Mouse (Mus musculus): ENCODE measurements around the gene Fyttd1. TPM values are rescaled to one million over a fixed set of nuclear protein-coding genes. Genes with fewer than 3 reads are reported as not detected.

Fyttd1 gene
- polyA plus RNA-seq, 2 experiments: 9.8 to 33.3 TPM

- H3K4me3 ChIP-seq (ENCODE audit: insufficient read depth in 1 of 2, low read depth in 2 of 2, low read length in 2 of 2): peak overlapping the region; percentile 62 to 78
- ATAC-seq (ENCODE audit: insufficient read depth): peak; percentile 7; the same call in 1 of the 2 replicates
- DNase-seq (ENCODE audit: low read depth in 3 of 3, low spot score in 3 of 3): no peak
- peak overlapping the region; percentile 71 for H3K9ac ChIP-seq (replicated peaks)
- WGBS (ENCODE audit: insufficient replicate concordance): under 1% methylated on average over 34 of the region's 34 CpGs
- H3K4me1 ChIP-seq (replicated peaks; ENCODE audit: control insufficient read depth in 2 of 2, insufficient read depth in 2 of 2, low read length in 1 of 2): peaks cover 8 to 12% of the 10 kb centered on the region in 2 experiments
- no peaks in the 10 kb centered on the region for H3K27me3 ChIP-seq (ENCODE audit: control insufficient read depth, insufficient read depth, low read length)
- no peaks in the 10 kb centered on the region for H3K36me3 ChIP-seq (replicated peaks; ENCODE audit: control insufficient read depth, insufficient read depth, low read depth)
- H3K27ac ChIP-seq: no peak overlapping the region
- H3K9me3 ChIP-seq (ENCODE audit: control insufficient read depth, low read length): no peaks in the 10 kb centered on the region
- TF ChIP-seq EP300 (IDR thresholded peaks at IDR 0.05; ENCODE audit: low read depth): no peak
- TF ChIP-seq CTCF (IDR thresholded peaks at IDR 0.05; ENCODE audit: low read depth): no peak
- peak overlapping the region; percentile 89 for H3K4me2 ChIP-seq (ENCODE audit: low read depth)
Measured at GRCm38 (mm10) chr16:32878157-32878598, 878 bp downstream of the Fyttd1 start.

- H3K36me3 ChIP-seq (replicated peaks; ENCODE audit: control insufficient read depth, insufficient read depth, low read depth): no peaks in the 10 kb centered on the region
- peaks cover 8 to 12% of the 10 kb centered on the region in 2 experiments for H3K4me1 ChIP-seq (replicated peaks; ENCODE audit: control insufficient read depth in 2 of 2, insufficient read depth in 2 of 2, low read length in 1 of 2)
- no peaks in the 10 kb centered on the region for H3K9me3 ChIP-seq (ENCODE audit: control insufficient read depth, low read length)
- peak overlapping the region; percentile 89 for H3K4me2 ChIP-seq (ENCODE audit: low read depth)
- H3K27ac ChIP-seq: no peak overlapping the region
- no peak overlapping the region for H3K9ac ChIP-seq (replicated peaks)
- peak overlapping the region in 1 of 2 experiments; percentile 78; a peak in 2 of 4 replicates for H3K4me3 ChIP-seq (ENCODE audit: insufficient read depth in 1 of 2, low read depth in 2 of 2, low read length in 2 of 2)
- H3K27me3 ChIP-seq (ENCODE audit: control insufficient read depth, insufficient read depth, low read length): no peaks in the 10 kb centered on the region
- DNase-seq (ENCODE audit: low read depth in 3 of 3, low spot score in 3 of 3) (no peak), ATAC-seq (ENCODE audit: insufficient read depth) (no peak)
- WGBS (ENCODE audit: insufficient replicate concordance): 67% methylated on average over 14 of the region's 14 CpGs
- no peak for TF ChIP-seq CTCF (IDR thresholded peaks at IDR 0.05; ENCODE audit: low read depth)
Measured at GRCm38 (mm10) chr16:32878972-32879926, 1.9 kb downstream of the Fyttd1 start.

- Histone ChIP-seq H3K4me3 (ENCODE audit: insufficient read depth in 1 of 2, low read depth in 2 of 2, low read length in 2 of 2) (no peak overlapping the region), H3K27ac (no peak overlapping the region), H3K27me3 (ENCODE audit: control insufficient read depth, insufficient read depth, low read length) (no peaks in the 10 kb centered on the region), H3K9ac (replicated peaks) (no peak overlapping the region), H3K4me2 (ENCODE audit: low read depth) (no peak overlapping the region), H3K9me3 (ENCODE audit: control insufficient read depth, low read length) (no peaks in the 10 kb centered on the region), H3K4me1 (replicated peaks; ENCODE audit: control insufficient read depth in 2 of 2, insufficient read depth in 2 of 2, low read length in 1 of 2) (peaks cover 8 to 12% of the 10 kb centered on the region in 2 experiments), H3K36me3 (replicated peaks; ENCODE audit: control insufficient read depth, insufficient read depth, low read depth) (peaks cover 2% of the 10 kb centered on the region; the same call in 1 of the 2 replicates)
- 75% methylated on average over 7 of the region's 7 CpGs for whole genome bisulfite sequencing (ENCODE audit: insufficient replicate concordance)
- TF ChIP-seq EP300 (IDR thresholded peaks at IDR 0.05; ENCODE audit: low read depth) (no peak), CTCF (IDR thresholded peaks at IDR 0.05; ENCODE audit: low read depth) (no peak)
- no peak for DNase-seq (ENCODE audit: low read depth in 3 of 3, low spot score in 3 of 3)
- no peak for ATAC-seq (ENCODE audit: insufficient read depth)
Measured at GRCm38 (mm10) chr16:32881538-32881937, 4.2 kb downstream of the Fyttd1 start.

- Histone ChIP-seq H3K9me3 (ENCODE audit: control insufficient read depth, low read length) (no peaks in the 10 kb centered on the region), H3K27ac (no peak overlapping the region), H3K27me3 (ENCODE audit: control insufficient read depth, insufficient read depth, low read length) (no peaks in the 10 kb centered on the region), H3K4me2 (ENCODE audit: low read depth) (no peak overlapping the region), H3K9ac (replicated peaks) (no peak overlapping the region), H3K4me1 (replicated peaks; ENCODE audit: control insufficient read depth in 2 of 2, insufficient read depth in 2 of 2, low read length in 1 of 2) (no peaks in the 10 kb centered on the region), H3K4me3 (ENCODE audit: insufficient read depth in 1 of 2, low read depth in 2 of 2, low read length in 2 of 2) (no peak overlapping the region), H3K36me3 (replicated peaks; ENCODE audit: control insufficient read depth, insufficient read depth, low read depth) (peaks cover 2% of the 10 kb centered on the region; the same call in 1 of the 2 replicates)
- DNase-seq (ENCODE audit: low read depth in 3 of 3, low spot score in 3 of 3): no peak
- TF ChIP-seq CTCF (IDR thresholded peaks at IDR 0.05; ENCODE audit: low read depth): peak; percentile 42
- TF ChIP-seq EP300 (IDR thresholded peaks at IDR 0.05; ENCODE audit: low read depth): no peak
- no peak for ATAC-seq (ENCODE audit: insufficient read depth)
- WGBS (ENCODE audit: insufficient replicate concordance): 82% methylated on average over 7 of the region's 7 CpGs
Measured at GRCm38 (mm10) chr16:32887996-32888395, 10.7 kb downstream of the Fyttd1 start.

GRCm38 (mm10) chr16:32889881-32890280 lies 12.6 kb downstream of the Fyttd1 start:
- ATAC-seq (ENCODE audit: insufficient read depth) (no peak), DNase-seq (ENCODE audit: low read depth in 3 of 3, low spot score in 3 of 3) (no peak)
- H3K4me3 ChIP-seq (ENCODE audit: insufficient read depth in 1 of 2, low read depth in 2 of 2, low read length in 2 of 2): no peak overlapping the region
- H3K4me2 ChIP-seq (ENCODE audit: low read depth): no peak overlapping the region
- TF ChIP-seq EP300 (IDR thresholded peaks at IDR 0.05; ENCODE audit: low read depth) (no peak), CTCF (IDR thresholded peaks at IDR 0.05; ENCODE audit: low read depth) (no peak)
- WGBS (ENCODE audit: insufficient replicate concordance): 56% methylated on average over 2 of the region's 2 CpGs
- H3K4me1 ChIP-seq (replicated peaks; ENCODE audit: control insufficient read depth in 2 of 2, insufficient read depth in 2 of 2, low read length in 1 of 2): no peaks in the 10 kb centered on the region
- no peaks in the 10 kb centered on the region for H3K27me3 ChIP-seq (ENCODE audit: control insufficient read depth, insufficient read depth, low read length)
- H3K36me3 ChIP-seq (replicated peaks; ENCODE audit: control insufficient read depth, insufficient read depth, low read depth): peaks cover 2% of the 10 kb centered on the region; the same call in 1 of the 2 replicates
- no peaks in the 10 kb centered on the region for H3K9me3 ChIP-seq (ENCODE audit: control insufficient read depth, low read length)
- H3K9ac ChIP-seq (replicated peaks): no peak overlapping the region
- no peak overlapping the region for H3K27ac ChIP-seq

Data from liver, embryonic 14.5 days (tissue).